Mouse (Mus musculus) adrenal gland, postnatal 4 days (tissue): Measurements from ENCODE around the gene Akap13. TPM values are rescaled to one million over a fixed set of nuclear protein-coding genes. Genes with fewer than 3 reads are reported as not detected.

ENCODE experiments used
- DNase-seq, 2 experiments: peaks; one replicate each; pipeline ENCODE4 v3.0.0; 2021 to 2022; ENCODE audit warnings: low spot score in 2 of 2, mixed read lengths in 2 of 2
- long read RNA-seq, 2 experiments: library from polyadenylated mRNA; stranded (forward); transcript quantifications; one replicate each; pipeline ENCODE4 v2.0.0; 2021
- total RNA-seq, 2 experiments: library from RNA; stranded (reverse); gene quantifications; 2 replicates each; pipeline ENCODE4 v1.2.3; 2021

Gene Akap13
- 10 to 100 TPM; 63.3 to 63.5 TPM for total RNA-seq
- long read RNA-seq, experiment 1, partial matches to known transcripts: 1 of 8 reads
- long read RNA-seq, experiment 1, other reads (novel, unspliced or antisense): 7 of 8 reads
- long read RNA-seq, experiment 2, partial matches to known transcripts: 3 of 17 reads
- long read RNA-seq, experiment 2, other reads (novel, unspliced or antisense): 13 of 17 reads

GRCm38 (mm10) chr7:75455223-75456151 is at the start of gene Akap13:
TSS of gene Akap13 (plus strand) at chr7:75455534.
- peak; percentile 85 to 92 for DNase-seq

- no peak for DNase-seq
Observed at GRCm38 (mm10) chr7:75410641-75411040, 44.7 kb upstream of the Akap13 start.

- DNase-seq: no peak
Observed at GRCm38 (mm10) chr7:75411226-75411625, 44.1 kb upstream of the Akap13 start.

GRCm38 (mm10) chr7:75412011-75412510 is 43.3 kb upstream of the Akap13 start:
- no peak for DNase-seq

GRCm38 (mm10) chr7:75412568-75412967 is 42.8 kb upstream of the Akap13 start:
- DNase-seq: no peak

GRCm38 (mm10) chr7:75413903-75414302 is 41.4 kb upstream of the Akap13 start:
- no peak for DNase-seq

GRCm38 (mm10) chr7:75414316-75414715 is 41.0 kb upstream of the Akap13 start:
- no peak for DNase-seq

GRCm38 (mm10) chr7:75415166-75415881 is 40.0 kb upstream of the Akap13 start:
- no peak for DNase-seq

GRCm38 (mm10) chr7:75415882-75416585 is 39.3 kb upstream of the Akap13 start:
- DNase-seq: no peak

- DNase-seq: no peak
Observed at GRCm38 (mm10) chr7:75420927-75421326, 34.4 kb upstream of the Akap13 start.

GRCm38 (mm10) chr7:75424121-75424520 is 31.2 kb upstream of the Akap13 start:
- no peak for DNase-seq

- peak in 1 of 2 experiments; percentile 40 for DNase-seq
Observed at GRCm38 (mm10) chr7:75427322-75427721, 28.0 kb upstream of the Akap13 start.

- no peak for DNase-seq
Observed at GRCm38 (mm10) chr7:75428913-75429312, 26.4 kb upstream of the Akap13 start.

GRCm38 (mm10) chr7:75430550-75430949 is 24.8 kb upstream of the Akap13 start:
- no peak for DNase-seq

GRCm38 (mm10) chr7:75431043-75431442 is 24.3 kb upstream of the Akap13 start:
- DNase-seq: no peak

- no peak for DNase-seq
Observed at GRCm38 (mm10) chr7:75432046-75432445, 23.3 kb upstream of the Akap13 start.

GRCm38 (mm10) chr7:75436413-75437174 is 18.7 kb upstream of the Akap13 start:
- no peak for DNase-seq

GRCm38 (mm10) chr7:75439570-75439969 is 15.8 kb upstream of the Akap13 start:
- DNase-seq: no peak

GRCm38 (mm10) chr7:75440241-75440640 is 15.1 kb upstream of the Akap13 start:
- no peak for DNase-seq

- DNase-seq: no peak
Observed at GRCm38 (mm10) chr7:75441947-75442346, 13.4 kb upstream of the Akap13 start.
